22 mouse cellular contexts compared by ENCODE assay signal in genomic region chr10:39018635-39019034, GRCm38 (mm10). TPM values are rescaled to one million over a fixed set of nuclear protein-coding genes. Genes with fewer than 3 reads are reported as not detected.
A peak's percentile ranks its signal among the peaks of the same experiment; 100 is the strongest.
DNase-seq lines count a peak whose midpoint lies in the region; ATAC-seq lines count a peak whose summit lies in the region.
"Had no signal": no experiment of that assay in that cellular context is flagged by ENCODE, and none has a peak within 500 bp of the region (broad histone marks: within the 10 kb centered on the region; RNA-seq: fewer than 3 reads in every experiment).

No protein-coding gene starts in this region.

- H3K9me3 ChIP-seq in forebrain, embryonic 14.5 days (replicated peaks; ENCODE audit: control insufficient read depth, low read length), result no peaks in the 10 kb centered on the region
- H3K9me3 ChIP-seq in forebrain, embryonic 16.5 days (ENCODE audit: control insufficient read depth, low read length), result no peaks in the 10 kb centered on the region
- H3K9me3 ChIP-seq in midbrain, embryonic 11.5 days (ENCODE audit: control insufficient read depth, low read length), result no peaks in the 10 kb centered on the region
- no peaks in the 10 kb centered on the region for H3K9me3 ChIP-seq in midbrain, embryonic 15.5 days
- H3K9me3 ChIP-seq: embryonic facial prominence, embryonic 12.5 days; embryonic facial prominence, embryonic 15.5 days; G1E; heart, embryonic 10.5 days; hindbrain, embryonic 12.5 days; hindbrain, embryonic 15.5 days; intestine, embryonic 15.5 days had no signal

- no peak overlapping the region for H3K27ac ChIP-seq in forebrain, embryonic 14.5 days (ENCODE audit: low read depth, low read length)
- H3K27ac ChIP-seq in forebrain, embryonic 16.5 days (ENCODE audit: low read length), result no peak overlapping the region
- H3K27ac ChIP-seq in midbrain, embryonic 11.5 days (ENCODE audit: low read depth, low read length), result no peak overlapping the region
- H3K27ac ChIP-seq in midbrain, embryonic 15.5 days, result no peak overlapping the region
- H3K27ac ChIP-seq in brown adipose tissue, adult 24 weeks (replicated peaks; ENCODE audit: low read depth, low read length), result peak overlapping the region; percentile 65; the same call in 1 of the 2 replicates
- H3K27ac ChIP-seq: embryonic facial prominence, embryonic 12.5 days; embryonic facial prominence, embryonic 15.5 days; heart, adult 2 months; heart, embryonic 10.5 days; hindbrain, embryonic 12.5 days; hindbrain, embryonic 15.5 days; intestine, embryonic 15.5 days had no signal

- no peaks in the 10 kb centered on the region for H3K36me3 ChIP-seq in forebrain, embryonic 14.5 days (ENCODE audit: control insufficient read depth, insufficient read depth, low read length)
- H3K36me3 ChIP-seq in forebrain, embryonic 16.5 days (ENCODE audit: control insufficient read depth, insufficient read depth), result no peaks in the 10 kb centered on the region
- H3K36me3 ChIP-seq in midbrain, embryonic 11.5 days (ENCODE audit: control insufficient read depth, insufficient read depth, low read length), result no peaks in the 10 kb centered on the region
- H3K36me3 ChIP-seq in midbrain, embryonic 15.5 days (replicated peaks), result no peaks in the 10 kb centered on the region
- H3K36me3 ChIP-seq: G1E; hindbrain, embryonic 12.5 days; hindbrain, embryonic 15.5 days; intestine, embryonic 15.5 days had no signal

- H3K4me2 ChIP-seq in forebrain, embryonic 14.5 days (ENCODE audit: low read length), result no peak overlapping the region
- no peak overlapping the region for H3K4me2 ChIP-seq in forebrain, embryonic 16.5 days (ENCODE audit: low read length)
- H3K4me2 ChIP-seq in midbrain, embryonic 11.5 days, result no peak overlapping the region
- no peak overlapping the region for H3K4me2 ChIP-seq in midbrain, embryonic 15.5 days
- H3K4me2 ChIP-seq: embryonic facial prominence, embryonic 12.5 days; embryonic facial prominence, embryonic 15.5 days; hindbrain, embryonic 12.5 days; hindbrain, embryonic 15.5 days; intestine, embryonic 15.5 days had no signal

- peak; percentile 54 for DNase-seq in forebrain, embryonic 14.5 days (ENCODE audit: low spot score)
- peak; percentile 28 for DNase-seq in midbrain, embryonic 11.5 days (ENCODE audit: low spot score, missing footprints)
- DNase-seq in MN1 (ENCODE audit: low spot score), result peak; percentile 78
- DNase-seq in cerebellum, adult 11-12 months, result no peak
- DNase-seq: adrenal gland, adult 2 months; B cell, adult 2 months; cerebellum, adult 2 months; cerebellum, adult 9-11 months; cerebellum, postnatal 25 days; gastrocnemius, postnatal 25 days; heart, adult 2 months had no signal

- no peak overlapping the region for H3K4me3 ChIP-seq in forebrain, embryonic 14.5 days (ENCODE audit: low read depth, low read length)
- H3K4me3 ChIP-seq in forebrain, embryonic 16.5 days (replicated peaks; ENCODE audit: low read length), result no peak overlapping the region
- no peak overlapping the region for H3K4me3 ChIP-seq in midbrain, embryonic 11.5 days (ENCODE audit: low read depth, low read length)
- no peak overlapping the region for H3K4me3 ChIP-seq in midbrain, embryonic 15.5 days
- H3K4me3 ChIP-seq in brown adipose tissue, adult 24 weeks (ENCODE audit: insufficient read depth, low read depth, low read length), result no peak overlapping the region
- H3K4me3 ChIP-seq: embryonic facial prominence, embryonic 12.5 days; embryonic facial prominence, embryonic 15.5 days; heart, adult 2 months; heart, embryonic 10.5 days; hindbrain, embryonic 12.5 days; hindbrain, embryonic 15.5 days; intestine, embryonic 15.5 days had no signal

- H3K9ac ChIP-seq in forebrain, embryonic 14.5 days (ENCODE audit: low read length), result no peak overlapping the region
- no peak overlapping the region for H3K9ac ChIP-seq in forebrain, embryonic 16.5 days (replicated peaks; ENCODE audit: low read depth, low read length)
- no peak overlapping the region for H3K9ac ChIP-seq in midbrain, embryonic 11.5 days (ENCODE audit: low read length)
- H3K9ac ChIP-seq in midbrain, embryonic 15.5 days, result no peak overlapping the region
- H3K9ac ChIP-seq: embryonic facial prominence, embryonic 12.5 days; embryonic facial prominence, embryonic 15.5 days; hindbrain, embryonic 12.5 days; hindbrain, embryonic 15.5 days; intestine, embryonic 15.5 days had no signal

- no peaks in the 10 kb centered on the region for H3K4me1 ChIP-seq in forebrain, embryonic 14.5 days (ENCODE audit: control insufficient read depth, insufficient read depth, low read length)
- no peaks in the 10 kb centered on the region for H3K4me1 ChIP-seq in forebrain, embryonic 16.5 days (replicated peaks; ENCODE audit: control insufficient read depth, insufficient read depth, low read length)
- no peaks in the 10 kb centered on the region for H3K4me1 ChIP-seq in midbrain, embryonic 11.5 days (ENCODE audit: control insufficient read depth, insufficient read depth, low read length)
- H3K4me1 ChIP-seq in midbrain, embryonic 15.5 days, result no peaks in the 10 kb centered on the region
- H3K4me1 ChIP-seq in brown adipose tissue, adult 24 weeks (ENCODE audit: control insufficient read depth, insufficient read depth, insufficient read length, low read length), result peaks cover 3% of the 10 kb centered on the region
- H3K4me1 ChIP-seq: embryonic facial prominence, embryonic 15.5 days; heart, embryonic 10.5 days; hindbrain, embryonic 12.5 days; hindbrain, embryonic 15.5 days; intestine, embryonic 15.5 days had no signal

- ATAC-seq in forebrain, embryonic 14.5 days, result peak; percentile 52; the same call in 1 of the 2 replicates
- ATAC-seq in forebrain, embryonic 16.5 days, result no peak
- no peak for ATAC-seq in midbrain, embryonic 11.5 days (ENCODE audit: low FRiP score)
- ATAC-seq in midbrain, embryonic 15.5 days (replicated peaks), result no peak
- ATAC-seq: intestine, embryonic 15.5 days had no signal

- 58% methylated on average over 1 of the region's 1 CpGs for WGBS in forebrain, embryonic 14.5 days
- 45% methylated on average over 1 of the region's 1 CpGs for WGBS in forebrain, embryonic 16.5 days
- 100% methylated on average over 1 of the region's 1 CpGs for WGBS in midbrain, embryonic 11.5 days
- 91% methylated on average over 1 of the region's 1 CpGs for WGBS in midbrain, embryonic 15.5 days

- no peaks in the 10 kb centered on the region for H3K27me3 ChIP-seq in forebrain, embryonic 14.5 days (replicated peaks; ENCODE audit: control insufficient read depth, insufficient read depth, low read length)
- H3K27me3 ChIP-seq in forebrain, embryonic 16.5 days (replicated peaks; ENCODE audit: control insufficient read depth, insufficient read depth, low read length), result no peaks in the 10 kb centered on the region
- no peaks in the 10 kb centered on the region for H3K27me3 ChIP-seq in midbrain, embryonic 11.5 days (ENCODE audit: control insufficient read depth, insufficient read depth, low read length)
- no peaks in the 10 kb centered on the region for H3K27me3 ChIP-seq in midbrain, embryonic 15.5 days (replicated peaks)
- H3K27me3 ChIP-seq: CH12.LX; embryonic facial prominence, embryonic 12.5 days; embryonic facial prominence, embryonic 15.5 days; hindbrain, embryonic 12.5 days; hindbrain, embryonic 15.5 days; intestine, embryonic 15.5 days had no signal

RNA-seq across cellular contexts. Expression of gene Lama4, which starts 53.3 kb away (rescaled TPM):
- polyA plus RNA-seq in forebrain, embryonic 14.5 days (2014; fragmentation: Nextera tagmentation; extraction: Ambion mirVana), result 12.3 and 15.6 TPM in 2 replicates
- polyA plus RNA-seq in forebrain, embryonic 16.5 days (2015; fragmentation: Nextera tagmentation; extraction: Ambion mirVana), result 17.5 and 19.9 TPM in 2 replicates
- 14.8 and 17.1 TPM in 2 replicates for polyA plus RNA-seq in midbrain, embryonic 11.5 days (2014; fragmentation: Nextera tagmentation; extraction: Ambion mirVana)
- polyA plus RNA-seq in midbrain, embryonic 15.5 days (2015; fragmentation: Nextera tagmentation; extraction: Ambion mirVana), result 19.2 and 20.4 TPM in 2 replicates
- 35.4 and 58.9 TPM in 2 replicates for polyA plus RNA-seq in brown adipose tissue, adult 24 weeks (2012; ENCODE audit: insufficient read depth, insufficient read length, missing spikeins)
- polyA plus RNA-seq: G1E had no signal
